Mouse (Mus musculus): Measurements from ENCODE around the gene Ccdc84.
A peak's percentile ranks its signal among the peaks of the same experiment; 100 is the strongest.

The Ccdc84 gene

GRCm38 (mm10) chr9:44361190-44361917 is 57.0 kb downstream of the Ccdc84 start, which contains the start of gene Vps11:
Gene Vps11, minus strand, starts transcription at chr9:44361670.
- peak; percentile 94 to 95 for DNase-seq
